Mouse (Mus musculus) macrophage (primary cell): ENCODE data around the gene Zfp534. TPM values are rescaled to one million over a fixed set of nuclear protein-coding genes. Genes with fewer than 3 reads are reported as not detected.
"Not testable (repeated sequence)": the region's sequence is repeated elsewhere in the genome, so short reads cannot be mapped to it uniquely, and the experiment has no call there.

Experiments
- H3K27ac ChIP-seq: fragments of 350-480 bp; formaldehyde crosslinking; 2 replicates; pipeline ENCODE4 v1.9.0; 2021
- H3K36me3 ChIP-seq: fragments of 350-480 bp; formaldehyde crosslinking; 2 replicates; pipeline ENCODE4 v1.9.0; 2021; ENCODE audit errors: inconsistent target
- H3K4me3 ChIP-seq: fragments of 350-480 bp; formaldehyde crosslinking; 2 replicates; pipeline ENCODE4 v1.9.0; 2021; ENCODE audit errors: inconsistent target
- H3K79me2 ChIP-seq: fragments of 350-480 bp; formaldehyde crosslinking; 2 replicates; pipeline ENCODE4 v1.9.0; 2021; ENCODE audit errors: inconsistent target
- WGBS: methylation state at CpG from one replicate; pipeline ENCODE4 v1.1.7; 2026; ENCODE audit warnings: inconsistent platforms; ENCODE audit not compliant: missing documents; 5-methylcytosine and 5-hydroxymethylcytosine counted together
- polyA plus RNA-seq: library from polyadenylated mRNA; stranded (reverse); fragments of 250-400 nt; gene quantifications from 3 replicates; pipeline ENCODE4 v1.2.4, GENCODE M21; 2018; ENCODE audit warnings: inconsistent platforms
- total RNA-seq, 78 experiments: library from RNA; depleted of rRNA; stranded (reverse); fragments of 250-400 nt; gene quantifications; 1 replicate in 9 of 78; 2 replicates in 24 of 78; 3 replicates in 43 of 78; 4 replicates in 2 of 78; pipeline ENCODE4 v1.2.4; 2018; ENCODE audit warnings: inconsistent platforms in 56 of 78

Zfp534 gene
- total RNA-seq (2018; cell fraction: chromatin; rRNA removed) = not detected
- total RNA-seq (2018; cell fraction: cytosol; rRNA removed) = not detected
- total RNA-seq (2018; cell fraction: nucleus; rRNA removed) = not detected
- polyA plus RNA-seq = not detected in 3 replicates

DNA sequence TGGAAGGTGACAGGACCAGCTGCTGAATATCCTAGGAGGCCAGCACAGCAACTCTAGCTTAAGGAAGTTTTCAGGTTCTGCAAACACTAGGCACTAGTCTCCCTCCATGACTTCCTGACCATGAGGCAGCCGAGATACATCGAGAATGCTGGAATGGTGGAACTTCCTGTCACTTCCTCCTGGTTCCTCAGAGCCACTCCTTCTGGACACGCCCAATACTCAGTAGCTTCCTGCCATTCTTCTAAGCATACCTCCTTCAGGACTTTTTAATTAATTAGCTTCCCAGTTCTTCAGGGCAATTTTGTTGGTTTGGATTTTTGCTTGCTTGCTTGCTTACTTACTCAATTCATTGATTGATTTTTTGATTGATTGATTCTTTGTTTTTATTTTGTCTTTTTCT, at the start of gene Zfp534:
Gene Zfp534, minus strand, starts transcription at position 101 of the 400 bp plus-strand sequence.
- H3K27ac ChIP-seq, H3K79me2 ChIP-seq, H3K36me3 ChIP-seq, H3K4me3 ChIP-seq: not testable (repeated sequence)
- no CpG with 5 or more reads among the region's 3 CpGs for WGBS

DNA sequence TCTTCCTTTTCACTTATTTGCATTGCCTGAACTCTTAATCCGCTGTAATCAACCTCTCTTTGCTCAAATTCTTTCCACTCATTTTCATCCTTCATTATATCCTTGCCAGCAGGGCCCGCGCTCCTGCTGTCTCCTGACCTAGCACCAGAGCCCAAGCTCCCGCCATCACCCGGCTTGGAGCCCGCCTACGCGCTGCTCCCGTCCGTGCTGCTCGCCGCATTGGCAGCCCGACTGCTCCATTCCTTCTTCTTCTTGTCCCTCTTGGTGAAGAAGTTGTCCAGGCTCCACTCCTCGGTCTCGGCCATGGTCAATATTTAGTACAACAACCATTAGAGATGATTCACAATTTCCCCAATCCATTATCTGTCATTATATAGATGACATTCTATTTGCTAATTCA, 43.9 kb upstream of the Zfp534 start:
- not testable (repeated sequence) for H3K27ac ChIP-seq, H3K4me3 ChIP-seq, H3K79me2 ChIP-seq, H3K36me3 ChIP-seq
- WGBS = 95% methylated on average over 12 of the region's 15 CpGs

DNA sequence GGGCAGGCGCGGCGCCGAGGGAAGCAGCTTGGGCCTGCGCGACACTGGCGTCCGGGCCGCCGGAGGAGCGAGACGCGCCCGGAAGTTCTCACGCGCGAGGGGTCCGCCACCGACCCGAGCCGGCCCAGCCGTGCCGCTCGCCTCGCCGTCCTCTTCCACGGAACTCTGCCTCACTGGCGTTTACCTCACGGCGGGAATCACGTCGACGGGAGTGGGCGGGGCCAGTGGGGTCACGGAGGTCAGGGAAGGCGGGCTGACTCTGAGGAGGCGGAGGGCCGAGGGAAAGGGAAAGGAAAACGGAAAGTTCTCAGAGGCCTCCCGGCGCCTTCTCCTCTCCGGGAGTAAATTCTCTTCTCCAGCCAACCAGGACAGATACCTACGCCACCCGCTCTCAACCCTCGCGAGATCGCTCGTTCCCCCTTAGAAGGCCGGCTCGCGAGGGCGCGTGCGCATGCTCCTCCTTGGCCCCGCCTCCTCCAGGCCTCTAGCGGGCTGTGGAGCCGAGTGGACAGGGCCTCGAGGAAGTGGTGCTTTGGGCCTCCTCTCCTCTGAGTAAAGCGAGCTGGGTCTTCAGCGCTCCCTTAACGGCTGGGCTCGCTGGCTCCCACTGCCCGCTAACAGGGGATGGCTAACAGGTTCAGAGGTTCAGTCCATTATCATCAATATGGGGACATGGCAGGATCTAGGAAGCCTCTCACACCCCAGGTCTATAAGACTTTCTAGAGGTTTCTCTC, 36.5 kb upstream of the Zfp534 start:
- not testable (repeated sequence) for H3K79me2 ChIP-seq, H3K36me3 ChIP-seq, H3K27ac ChIP-seq, H3K4me3 ChIP-seq
- 31% methylated on average over 39 of the region's 63 CpGs for WGBS

DNA sequence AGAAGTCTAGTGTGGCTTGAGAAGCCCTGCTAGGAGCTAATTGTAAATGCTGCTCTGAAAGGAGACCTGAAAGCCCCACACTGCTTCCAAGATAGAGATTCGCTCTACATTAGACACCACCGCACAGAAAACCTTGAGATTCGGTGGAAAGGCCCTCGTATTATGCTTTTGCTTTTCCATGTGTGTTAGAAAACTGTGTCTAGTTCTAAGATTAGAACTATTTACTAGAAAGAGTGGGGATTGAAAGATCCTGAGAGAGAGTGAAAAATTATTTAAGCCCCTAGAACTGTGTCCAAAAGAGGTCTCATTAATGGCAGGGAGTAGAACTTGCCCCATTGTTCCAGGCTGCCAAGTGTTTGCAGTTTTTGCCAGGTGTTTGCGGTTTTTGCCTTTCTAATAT, 47.1 kb downstream of the Zfp534 start:
- H3K36me3 ChIP-seq = not testable (repeated sequence)
- WGBS = 91% methylated on average over 4 of the region's 5 CpGs

DNA sequence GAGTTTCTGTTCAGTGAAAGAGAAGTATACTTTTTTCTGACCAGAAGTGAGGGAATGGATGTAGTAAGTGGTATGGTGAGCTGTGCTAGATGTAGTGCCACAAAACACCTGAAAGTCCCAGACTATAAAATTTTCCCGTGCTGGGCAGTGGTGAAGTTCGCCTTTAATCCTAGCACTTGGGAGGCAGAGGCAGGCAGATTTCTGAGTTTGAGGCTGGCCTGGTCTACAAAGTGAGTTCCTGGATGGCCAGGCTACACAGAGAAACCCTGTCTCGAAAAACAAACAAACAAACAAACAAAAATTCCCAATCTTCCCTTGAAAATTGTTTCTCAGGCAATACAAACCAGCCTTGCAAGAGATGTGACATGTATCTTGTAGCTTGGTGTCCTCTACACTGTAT, 54.9 kb downstream of the Zfp534 start:
- WGBS = no CpG with 5 or more reads among the region's 3 CpGs

More for the DNA sequence above, 47.1 kb downstream of the Zfp534 start:
- H3K27ac ChIP-seq, H3K79me2 ChIP-seq, H3K4me3 ChIP-seq: not testable (repeated sequence)

DNA sequence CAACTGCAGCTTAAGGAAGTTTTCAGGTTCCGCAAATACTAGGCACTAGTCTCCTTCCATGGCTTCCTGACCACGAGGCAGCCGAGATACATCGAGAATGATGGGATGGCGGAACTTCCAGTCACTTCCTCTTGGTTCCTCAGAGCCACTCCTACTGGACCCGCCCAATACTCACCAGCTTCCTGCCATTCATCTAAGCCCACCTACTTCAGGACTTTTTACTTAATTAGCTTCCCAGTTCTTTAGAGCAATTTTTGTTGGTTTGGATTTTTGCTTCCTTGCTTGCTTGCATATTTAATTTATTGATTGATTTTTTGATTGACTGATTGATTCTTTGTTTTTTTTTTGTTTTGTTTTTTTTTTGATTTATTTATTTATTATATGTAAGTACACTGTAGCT, 59.9 kb downstream of the Zfp534 start, which contains the start of gene Zfp979:
Gene Zfp979, minus strand, starts transcription at position 101 of the 400 bp plus-strand sequence.
- WGBS = no CpG with 5 or more reads among the region's 6 CpGs
- not testable (repeated sequence) for H3K79me2 ChIP-seq

More for the DNA sequence above, 54.9 kb downstream of the Zfp534 start:
- H3K4me3 ChIP-seq, H3K36me3 ChIP-seq, H3K27ac ChIP-seq, H3K79me2 ChIP-seq: not testable (repeated sequence)

DNA sequence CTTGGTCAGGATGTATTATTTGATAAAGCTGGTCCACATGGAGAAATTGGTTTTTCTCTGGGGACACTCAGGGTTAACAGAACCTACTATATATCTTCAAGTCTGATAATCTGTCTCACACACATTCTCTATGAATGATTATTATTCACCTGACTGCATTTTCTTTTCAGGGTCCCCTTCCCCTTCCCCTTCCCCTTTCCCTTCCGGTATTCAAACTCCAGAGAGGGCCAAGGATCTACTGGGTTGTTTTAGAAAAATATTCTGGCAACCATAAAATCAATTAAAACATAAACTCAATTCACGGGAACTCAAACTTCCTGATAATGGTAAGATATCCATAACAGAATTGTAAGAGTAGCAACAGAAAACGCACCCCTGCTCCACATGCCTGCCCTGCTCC, 60.4 kb downstream of the Zfp534 start:
- not testable (repeated sequence) for H3K36me3 ChIP-seq, H3K79me2 ChIP-seq, H3K27ac ChIP-seq, H3K4me3 ChIP-seq
- 89% methylated on average over 1 of the region's 3 CpGs for WGBS

More for the DNA sequence above, 59.9 kb downstream of the Zfp534 start, which contains the start of gene Zfp979:
- not testable (repeated sequence) for H3K4me3 ChIP-seq, H3K36me3 ChIP-seq, H3K27ac ChIP-seq

DNA sequence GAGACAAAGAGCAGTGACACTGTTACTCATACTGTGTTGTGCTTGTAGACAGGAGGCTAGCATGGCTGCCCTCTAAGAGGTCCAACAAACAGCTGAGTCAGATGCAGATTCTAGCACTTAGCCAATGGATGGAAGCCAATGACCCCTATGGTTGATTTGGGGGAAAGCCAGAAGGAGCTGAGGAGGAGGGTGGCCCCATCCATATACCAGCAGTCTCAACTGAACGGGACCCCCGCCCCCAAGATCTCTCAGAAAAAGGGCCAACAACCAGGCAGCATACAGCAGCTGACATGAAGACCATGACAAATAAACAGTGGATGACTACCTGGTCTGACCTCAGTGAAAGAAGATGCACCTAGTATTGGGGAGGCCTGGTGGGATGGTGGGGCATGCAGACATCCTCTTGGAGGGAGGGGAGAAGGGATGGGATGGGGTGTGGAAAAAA, 68.5 kb downstream of the Zfp534 start:
- WGBS = no CpG with 5 or more reads among the region's 2 CpGs
- H3K36me3 ChIP-seq, H3K79me2 ChIP-seq, H3K27ac ChIP-seq, H3K4me3 ChIP-seq: not testable (repeated sequence)

Other genes starting within 250 kb of the Zfp534 start
- gene Zfp982, start 210.1 kb downstream of the Zfp534 start, polyA plus RNA-seq = 0.21 to 0.39 TPM (median 0.25 TPM) in 3 replicates
- gene Gm16503, start 162.3 kb downstream of the Zfp534 start, polyA plus RNA-seq = not detected in 3 replicates
- gene Zfp985, start 149.3 kb downstream of the Zfp534 start, polyA plus RNA-seq = not detected in 3 replicates
- gene Zfp979, start 60.0 kb downstream of the Zfp534 start, polyA plus RNA-seq = 0.29 to 1.7 TPM (median 1.1 TPM) in 3 replicates
- 34.1 to 102 TPM (median 34.9 TPM) in 3 replicates for gene Zfp984, start 107.2 kb upstream of the Zfp534 start, polyA plus RNA-seq
- gene Zfp933, start 145.8 kb upstream of the Zfp534 start, polyA plus RNA-seq = 5.4 to 7.7 TPM (median 5.8 TPM) in 3 replicates
- 6.2 to 15.8 TPM (median 11.0 TPM) in 3 replicates for gene Miip, start 166.3 kb upstream of the Zfp534 start, polyA plus RNA-seq
- gene Fv1, start 166.4 kb upstream of the Zfp534 start, polyA plus RNA-seq = 0.62 to 2.3 TPM (median 0.75 TPM) in 3 replicates
- 28.8 to 35.7 TPM (median 29.8 TPM) in 3 replicates for gene Mfn2, start 202.2 kb upstream of the Zfp534 start, polyA plus RNA-seq
- gene Plod1, start 234.2 kb upstream of the Zfp534 start, polyA plus RNA-seq = 144 to 203 TPM (median 190 TPM) in 3 replicates
- 39.1 to 67.9 TPM (median 59.0 TPM) in 3 replicates for gene 2510039O18Rik, start 238.3 kb upstream of the Zfp534 start, polyA plus RNA-seq